Mouse (Mus musculus) spleen, adult 2 months (tissue): ENCODE results near the gene Idh2.

ENCODE experiments used
- CTCF ChIP-seq: fragments of 200-500 bp; IDR thresholded peaks from 2 replicates; pipeline ENCODE4 v1.5.1; 2011; ENCODE audit warnings: mild to moderate bottlenecking, inconsistent platforms; ENCODE audit not compliant: insufficient read depth, insufficient read length, insufficient replicate concordance; ENCODE audit errors: extremely low read depth
- POLR2A ChIP-seq: fragments of 200-500 bp; IDR thresholded peaks from 2 replicates; pipeline ENCODE4 v1.6.1; 2011; ENCODE audit warnings: low read depth, low read length, inconsistent platforms

DNA sequence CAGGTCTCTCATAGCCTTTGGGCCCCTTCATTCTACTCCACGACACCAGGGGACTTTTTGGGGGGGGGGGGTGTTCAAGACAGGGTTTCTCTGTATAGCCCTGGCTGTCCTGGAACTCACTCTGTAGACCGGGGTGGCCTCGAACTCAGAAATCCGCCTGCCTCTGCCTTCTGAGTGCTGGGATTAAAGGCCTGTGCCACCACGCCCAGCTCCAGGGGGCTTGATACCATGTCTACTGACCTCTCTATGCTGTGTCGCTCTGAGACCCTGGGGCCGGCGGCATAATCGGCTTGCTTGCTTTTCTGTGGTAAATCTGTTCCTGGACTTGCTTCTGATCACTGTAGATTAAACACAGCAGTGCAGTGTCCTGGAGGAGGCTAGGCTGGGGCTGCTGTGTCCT is 44.0 kb downstream of the Idh2 start:
- no peak for TF ChIP-seq POLR2A
- TF ChIP-seq CTCF, result no peak
